Mouse (Mus musculus): ENCODE data around the gene Carm1. TPM values are rescaled to one million over a fixed set of nuclear protein-coding genes. Genes with fewer than 3 reads are reported as not detected.

Carm1 gene
- polyA plus RNA-seq, 1 experiment from 2014 or later, result 36.1 TPM

DNA sequence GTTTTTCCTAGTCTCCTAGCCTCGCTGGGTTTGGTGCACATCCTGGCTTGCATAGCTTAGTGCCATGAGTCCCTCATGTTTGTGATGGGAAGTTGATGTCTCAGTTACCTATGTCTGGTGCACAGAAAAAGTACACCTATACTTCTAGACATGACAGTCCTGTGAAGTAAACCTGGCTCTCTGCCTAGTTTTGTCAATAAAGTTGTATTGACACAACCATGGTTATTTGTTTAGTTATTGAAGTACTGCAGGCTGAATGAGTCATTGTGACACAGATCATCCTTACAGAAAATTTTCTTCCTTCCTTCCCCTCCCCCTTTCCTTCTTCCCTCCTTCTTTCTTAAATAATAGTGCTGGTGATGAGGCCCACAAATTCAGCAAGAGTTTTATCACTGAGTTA, 17.7 kb downstream of the Carm1 start:
- Histone ChIP-seq H3K27ac (replicated peaks) (no peak overlapping the region), H3K4me1 (0 out of 2 replicates have a peak, but pooled peaks cover 2% of the 10 kb centered on the region), H3K9me3 (replicated peaks) (no peaks in the 10 kb centered on the region), H3K36me3 (peaks cover 9% of the 10 kb centered on the region), H3K9ac (replicated peaks) (no peak overlapping the region), H3K27me3 (replicated peaks) (no peaks in the 10 kb centered on the region), H3K4me3 (replicated peaks) (no peak overlapping the region), H3K4me2 (no peak overlapping the region)
- no peak for ATAC-seq (ENCODE audit: low FRiP score)
- 80% methylated on average over 1 of the region's 1 CpGs for WGBS

GRCm38 (mm10) chr9:21565004-21565586, 18.4 kb downstream of the Carm1 start:
- ATAC-seq (ENCODE audit: low FRiP score), result no peak
- 91% methylated on average over 4 of the region's 4 CpGs for WGBS

GRCm38 (mm10) chr9:21566538-21566937, 19.8 kb downstream of the Carm1 start:
- Histone ChIP-seq H3K4me2 (no peak overlapping the region), H3K27me3 (replicated peaks) (no peaks in the 10 kb centered on the region), H3K27ac (replicated peaks) (no peak overlapping the region)

More at GRCm38 (mm10) chr9:21565004-21565586, 18.4 kb downstream of the Carm1 start:
- H3K27me3 ChIP-seq (replicated peaks), result no peaks in the 10 kb centered on the region
- no peaks in the 10 kb centered on the region for H3K9me3 ChIP-seq (replicated peaks)
- H3K36me3 ChIP-seq, result peaks cover 16% of the 10 kb centered on the region
- H3K4me1 ChIP-seq, result 0 out of 2 replicates have a peak, but pooled peaks cover 2% of the 10 kb centered on the region
- H3K9ac ChIP-seq (replicated peaks), result no peak overlapping the region
- H3K4me3 ChIP-seq (replicated peaks), result no peak overlapping the region
- no peak overlapping the region for H3K27ac ChIP-seq (replicated peaks)
- H3K4me2 ChIP-seq, result no peak overlapping the region

GRCm38 (mm10) chr9:21567051-21567450, 20.4 kb downstream of the Carm1 start:
- Histone ChIP-seq H3K4me1 (0 out of 2 replicates have a peak, but pooled peaks cover 2% of the 10 kb centered on the region), H3K4me3 (replicated peaks) (no peak overlapping the region), H3K27ac (replicated peaks) (no peak overlapping the region), H3K4me2 (no peak overlapping the region), H3K27me3 (replicated peaks) (no peaks in the 10 kb centered on the region), H3K9ac (replicated peaks) (no peak overlapping the region), H3K9me3 (replicated peaks) (no peaks in the 10 kb centered on the region), H3K36me3 (peaks cover 31% of the 10 kb centered on the region)
- no peak for ATAC-seq (ENCODE audit: low FRiP score)
- WGBS, result 95% methylated on average over 2 of the region's 2 CpGs

More at GRCm38 (mm10) chr9:21566538-21566937, 19.8 kb downstream of the Carm1 start:
- Histone ChIP-seq H3K4me1 (0 out of 2 replicates have a peak, but pooled peaks cover 2% of the 10 kb centered on the region), H3K36me3 (peaks cover 26% of the 10 kb centered on the region), H3K4me3 (replicated peaks) (no peak overlapping the region), H3K9ac (replicated peaks) (no peak overlapping the region), H3K9me3 (replicated peaks) (no peaks in the 10 kb centered on the region)
- no peak for ATAC-seq (ENCODE audit: low FRiP score)
- WGBS, result 88% methylated on average over 1 of the region's 1 CpGs

- no peak overlapping the region for H3K27ac ChIP-seq (replicated peaks)
- H3K9me3 ChIP-seq (replicated peaks), result no peaks in the 10 kb centered on the region
- ATAC-seq (ENCODE audit: low FRiP score), result no peak
- H3K36me3 ChIP-seq, result peaks cover 45% of the 10 kb centered on the region
- H3K4me3 ChIP-seq (replicated peaks), result no peak overlapping the region
- no peak overlapping the region for H3K9ac ChIP-seq (replicated peaks)
- no peaks in the 10 kb centered on the region for H3K4me1 ChIP-seq
- H3K4me2 ChIP-seq, result no peak overlapping the region
- 84% methylated on average over 8 of the region's 8 CpGs for WGBS
- no peaks in the 10 kb centered on the region for H3K27me3 ChIP-seq (replicated peaks)
These were observed 22.1 kb downstream of the Carm1 start for GRCm38 (mm10) chr9:21568657-21569255.

GRCm38 (mm10) chr9:21574012-21574801, 27.5 kb downstream of the Carm1 start:
- H3K27me3 ChIP-seq (replicated peaks), result no peaks in the 10 kb centered on the region
- no peaks in the 10 kb centered on the region for H3K9me3 ChIP-seq (replicated peaks)
- ATAC-seq (ENCODE audit: low FRiP score), result no peak
- H3K4me3 ChIP-seq (replicated peaks), result no peak overlapping the region
- 94% methylated on average over 8 of the region's 8 CpGs for WGBS
- H3K27ac ChIP-seq (replicated peaks), result no peak overlapping the region
- H3K9ac ChIP-seq (replicated peaks), result no peak overlapping the region
- peaks cover 91% of the 10 kb centered on the region for H3K36me3 ChIP-seq
- H3K4me2 ChIP-seq, result no peak overlapping the region
- no peaks in the 10 kb centered on the region for H3K4me1 ChIP-seq

DNA sequence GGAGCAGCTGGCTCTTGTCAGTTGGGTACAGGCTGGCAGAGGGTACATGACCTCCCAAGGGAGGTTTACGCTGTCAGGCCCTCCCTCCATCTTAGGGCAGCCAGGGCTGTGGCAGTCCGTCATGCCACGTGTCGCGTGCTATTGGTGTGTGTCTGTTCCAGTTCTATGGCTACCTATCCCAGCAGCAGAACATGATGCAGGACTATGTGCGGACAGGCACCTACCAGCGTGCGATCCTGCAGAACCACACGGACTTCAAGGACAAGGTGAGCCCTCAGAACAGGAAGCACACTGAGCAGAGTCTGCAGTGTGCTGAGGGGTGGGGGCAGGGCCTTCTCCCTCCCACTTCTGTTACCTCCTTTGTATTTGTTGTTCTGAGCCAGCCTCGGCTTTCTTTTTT, 28.6 kb downstream of the Carm1 start:
- H3K27me3 ChIP-seq (replicated peaks), result no peaks in the 10 kb centered on the region
- no peak for ATAC-seq (ENCODE audit: low FRiP score)
- 93% methylated on average over 10 of the region's 10 CpGs for WGBS
- peaks cover 92% of the 10 kb centered on the region for H3K36me3 ChIP-seq
- H3K9ac ChIP-seq (replicated peaks), result no peak overlapping the region
- H3K9me3 ChIP-seq (replicated peaks), result no peaks in the 10 kb centered on the region
- no peaks in the 10 kb centered on the region for H3K4me1 ChIP-seq
- H3K4me2 ChIP-seq, result no peak overlapping the region
- no peak overlapping the region for H3K4me3 ChIP-seq (replicated peaks)
- no peak overlapping the region for H3K27ac ChIP-seq (replicated peaks)

- WGBS, result 86% methylated on average over 1 of the region's 1 CpGs
- Histone ChIP-seq H3K27ac (replicated peaks) (no peak overlapping the region), H3K4me2 (no peak overlapping the region)
These were observed 29.6 kb downstream of the Carm1 start for GRCm38 (mm10) chr9:21576286-21576685.

GRCm38 (mm10) chr9:21578226-21578625, 31.5 kb downstream of the Carm1 start:
- Histone ChIP-seq H3K27me3 (replicated peaks) (no peaks in the 10 kb centered on the region), H3K9ac (replicated peaks) (no peak overlapping the region), H3K9me3 (replicated peaks) (no peaks in the 10 kb centered on the region), H3K4me1 (no peaks in the 10 kb centered on the region), H3K36me3 (peaks cover 92% of the 10 kb centered on the region), H3K4me2 (no peak overlapping the region), H3K27ac (replicated peaks) (no peak overlapping the region), H3K4me3 (replicated peaks) (no peak overlapping the region)
- WGBS, result 62% methylated on average over 3 of the region's 3 CpGs
- no peak for ATAC-seq (ENCODE audit: low FRiP score)

More at GRCm38 (mm10) chr9:21576286-21576685, 29.6 kb downstream of the Carm1 start:
- no peak overlapping the region for H3K4me3 ChIP-seq (replicated peaks)
- H3K36me3 ChIP-seq, result peaks cover 92% of the 10 kb centered on the region
- no peaks in the 10 kb centered on the region for H3K9me3 ChIP-seq (replicated peaks)
- no peak for ATAC-seq (ENCODE audit: low FRiP score)
- no peaks in the 10 kb centered on the region for H3K4me1 ChIP-seq
- no peak overlapping the region for H3K9ac ChIP-seq (replicated peaks)
- no peaks in the 10 kb centered on the region for H3K27me3 ChIP-seq (replicated peaks)

DNA sequence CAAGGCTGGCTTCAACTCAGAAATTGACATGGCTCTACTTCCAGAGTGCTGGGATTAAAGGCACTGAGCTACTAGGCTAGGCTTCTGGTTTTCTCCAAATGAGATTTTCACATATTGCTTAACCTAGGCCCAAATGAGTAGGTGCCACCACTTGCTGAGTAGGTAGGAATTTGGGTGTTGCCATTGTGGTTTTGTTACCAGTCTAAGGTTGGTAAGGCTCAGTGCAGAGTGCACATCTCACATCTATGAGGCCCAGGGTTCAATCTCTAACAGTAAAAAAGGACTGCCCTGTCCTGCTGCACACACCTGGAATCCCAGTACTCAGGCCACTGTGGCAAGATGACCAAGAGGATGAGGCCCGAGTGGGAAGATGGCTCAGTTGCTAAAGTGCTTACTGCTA, 38.7 kb downstream of the Carm1 start:
- no peak overlapping the region for H3K9ac ChIP-seq (replicated peaks)
- WGBS, result 96% methylated on average over 1 of the region's 1 CpGs
- H3K4me2 ChIP-seq, result no peak overlapping the region
- no peaks in the 10 kb centered on the region for H3K4me1 ChIP-seq
- no peak for ATAC-seq (ENCODE audit: low FRiP score)
- peaks cover 96% of the 10 kb centered on the region for H3K36me3 ChIP-seq
- H3K9me3 ChIP-seq (replicated peaks), result no peaks in the 10 kb centered on the region
- no peak overlapping the region for H3K4me3 ChIP-seq (replicated peaks)
- no peaks in the 10 kb centered on the region for H3K27me3 ChIP-seq (replicated peaks)
- no peak overlapping the region for H3K27ac ChIP-seq (replicated peaks)

GRCm38 (mm10) chr9:21587678-21588349, 41.1 kb downstream of the Carm1 start:
- peaks cover 15% of the 10 kb centered on the region for H3K4me1 ChIP-seq
- ATAC-seq (ENCODE audit: low FRiP score), result no peak
- H3K9ac ChIP-seq (replicated peaks), result no peak overlapping the region
- no peak overlapping the region for H3K4me2 ChIP-seq
- WGBS, result 91% methylated on average over 23 of the region's 23 CpGs
- H3K27me3 ChIP-seq (replicated peaks), result no peaks in the 10 kb centered on the region
- peaks cover 76% of the 10 kb centered on the region for H3K36me3 ChIP-seq
- no peaks in the 10 kb centered on the region for H3K9me3 ChIP-seq (replicated peaks)
- H3K4me3 ChIP-seq (replicated peaks), result no peak overlapping the region
- H3K27ac ChIP-seq (replicated peaks), result no peak overlapping the region
